Mouse (Mus musculus) C2C12 (cell line): ENCODE measurements around the gene Elf1. TPM values are rescaled to one million over a fixed set of nuclear protein-coding genes. Genes with fewer than 3 reads are reported as not detected.

ENCODE experiments used
- H3K27me3 ChIP-seq: one replicate; pipeline ENCODE4 v1.6.1; 2011; ENCODE audit not compliant: control insufficient read depth, insufficient read depth, insufficient read length
- H3K36me3 ChIP-seq: one replicate; pipeline ENCODE4 v1.6.1; 2011; ENCODE audit not compliant: control insufficient read depth, insufficient read depth
- H3K4me3 ChIP-seq: one replicate; pipeline ENCODE4 v1.5.1; 2011; ENCODE audit warnings: mild to moderate bottlenecking, control low read depth; ENCODE audit not compliant: poor library complexity, insufficient read depth, severe bottlenecking
- H3K79me2 ChIP-seq: one replicate; pipeline ENCODE4 v1.6.1; 2011; ENCODE audit not compliant: control insufficient read depth, insufficient read depth
- H3K79me3 ChIP-seq: one replicate; pipeline ENCODE4 v1.6.1; 2011; ENCODE audit warnings: low read depth, control low read depth
- H3ac ChIP-seq: one replicate; pipeline ENCODE3; 2011; ENCODE audit warnings: low read depth; ENCODE audit not compliant: control insufficient read depth, insufficient read length
- CEBPB ChIP-seq: IDR thresholded peaks from one replicate; pipeline ENCODE4 v1.6.1; 2011; ENCODE audit warnings: low read depth, mild to moderate bottlenecking, control low read depth, moderate library complexity
- CTCF ChIP-seq: IDR thresholded peaks from one replicate; pipeline ENCODE4 v1.5.1; 2011; ENCODE audit not compliant: control insufficient read depth, insufficient read depth, insufficient read length
- FOSL1 ChIP-seq: IDR thresholded peaks from one replicate; pipeline ENCODE4 v1.8.0; 2011; ENCODE audit warnings: mild to moderate bottlenecking, low read length; ENCODE audit not compliant: poor library complexity, insufficient read depth, severe bottlenecking
- MAX ChIP-seq: IDR thresholded peaks from one replicate; pipeline ENCODE4 v1.6.1; 2011; ENCODE audit warnings: mild to moderate bottlenecking, control low read depth
- MYOD1 ChIP-seq: IDR thresholded peaks from one replicate; pipeline ENCODE4 v1.6.1; 2011; ENCODE audit warnings: low read depth; ENCODE audit not compliant: control insufficient read depth, insufficient read length
- MYOG ChIP-seq: IDR thresholded peaks from one replicate; pipeline ENCODE4 v1.6.1; 2011; ENCODE audit not compliant: control insufficient read depth, insufficient read length; ENCODE audit errors: extremely low read depth
- USF1 ChIP-seq: IDR thresholded peaks from one replicate; pipeline ENCODE4 v1.6.1; 2011; ENCODE audit warnings: low read depth, mild to moderate bottlenecking, control low read depth, moderate library complexity
- polyA plus RNA-seq: library from polyadenylated mRNA; unstranded; fragments of >200 nt; fragmentation: generic; extraction: Trizol; gene quantifications from one replicate; pipeline ENCODE4 v1.2.1, GENCODE M21; 2012; ENCODE audit warnings: missing spikeins

The Elf1 gene
- polyA plus RNA-seq, 1 experiment = 3.4 TPM

DNA sequence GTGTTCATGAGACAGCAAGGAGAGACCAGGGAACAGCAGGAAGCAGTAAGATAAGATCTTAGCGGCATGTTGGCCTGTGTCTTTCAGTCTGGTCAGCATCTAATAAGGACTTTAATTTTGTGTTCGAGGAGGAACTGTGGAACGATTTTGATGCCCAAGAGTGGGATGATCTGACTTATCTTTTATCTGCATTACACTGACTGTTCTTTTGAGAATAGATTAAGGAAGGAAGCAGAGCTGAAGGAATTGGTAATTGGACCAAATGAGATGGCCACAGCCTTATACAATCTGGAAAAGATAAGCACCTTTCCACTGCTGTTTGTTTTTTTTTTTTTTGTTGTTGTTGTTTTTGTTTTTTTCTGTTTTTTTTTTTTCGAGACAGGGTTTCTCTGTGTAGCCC, 19.8 kb downstream of the Elf1 start:
- TF ChIP-seq CTCF (no peak), USF1 (no peak), CEBPB (no peak), FOSL1 (no peak), MAX (no peak), MYOG (no peak)
- H3K79me2 ChIP-seq = no peaks in the 10 kb centered on the region
- H3K4me3 ChIP-seq = no peak overlapping the region
- H3K27me3 ChIP-seq = no peaks in the 10 kb centered on the region
- H3K79me3 ChIP-seq = peaks cover 4% of the 10 kb centered on the region
- H3K36me3 ChIP-seq = no peaks in the 10 kb centered on the region
- H3ac ChIP-seq = no peak overlapping the region

DNA sequence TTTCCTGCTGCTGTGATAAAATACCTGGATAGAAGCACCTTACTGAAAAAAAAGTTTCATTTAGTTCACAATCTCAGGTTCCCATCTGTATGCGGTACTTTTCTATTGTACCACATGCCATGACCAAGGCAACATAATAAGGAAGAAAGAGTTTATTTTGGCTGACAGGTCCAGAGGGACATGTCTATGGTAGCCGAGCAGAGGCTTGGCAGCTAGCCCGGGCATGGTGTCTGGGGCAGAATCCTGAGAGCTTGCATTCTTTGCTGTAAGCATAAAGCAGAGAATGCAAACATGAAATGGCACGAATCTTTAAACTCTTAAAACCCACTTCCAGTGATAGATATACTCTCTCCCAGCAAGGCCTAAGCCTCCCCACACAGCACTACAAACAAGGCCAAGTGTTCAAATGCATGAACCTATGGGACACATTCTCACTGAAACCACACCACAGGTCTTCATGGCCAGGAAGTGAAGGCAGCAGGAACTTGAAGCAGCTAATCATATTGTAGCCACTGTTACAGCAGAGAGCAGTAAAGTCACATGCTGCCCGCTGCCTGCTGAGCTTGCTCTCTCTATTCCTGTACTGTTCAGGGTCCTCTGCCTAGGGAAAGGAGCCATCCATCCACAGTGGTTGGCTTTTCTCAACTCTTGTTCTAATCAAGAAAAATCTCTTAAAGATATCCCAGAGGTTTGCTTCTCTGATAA, 22.5 kb downstream of the Elf1 start:
- H3ac ChIP-seq = no peak overlapping the region
- no peaks in the 10 kb centered on the region for H3K79me2 ChIP-seq

DNA sequence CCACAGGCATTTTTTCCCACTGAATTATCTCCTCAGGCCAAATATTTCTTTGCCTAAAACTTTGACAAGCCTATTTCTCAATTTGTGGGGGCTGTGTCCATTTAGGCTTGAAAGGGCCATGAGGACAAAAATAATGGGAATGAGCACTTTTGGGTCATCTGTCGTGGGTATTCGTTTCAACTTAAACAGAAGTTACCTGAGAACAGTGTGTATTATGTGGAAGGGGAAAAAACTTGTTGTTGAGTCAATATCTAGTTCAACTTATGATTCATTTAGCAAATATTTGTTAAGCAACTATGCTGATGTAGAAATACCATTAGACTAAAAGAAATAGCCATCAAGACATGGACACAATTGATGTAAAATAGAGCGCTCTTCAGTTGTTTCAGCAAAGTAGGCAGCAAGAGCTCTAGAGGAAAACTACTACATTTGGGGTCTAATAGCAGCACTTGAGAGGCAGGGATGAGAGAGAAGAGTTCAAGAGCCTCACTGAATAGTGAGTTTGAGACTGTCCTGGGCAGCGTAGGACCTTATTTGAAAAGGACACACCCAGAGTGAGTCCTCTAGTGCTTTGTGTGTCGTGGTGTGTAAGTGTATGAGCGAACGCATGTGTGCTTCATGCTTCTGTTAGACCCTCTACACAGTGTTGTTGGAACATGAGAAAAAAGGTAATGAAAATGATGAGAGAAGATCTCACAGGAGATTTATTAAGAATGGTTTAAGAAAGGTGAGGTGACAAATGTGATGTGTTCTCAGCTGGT, 23.4 kb downstream of the Elf1 start:
- Histone ChIP-seq H3K79me2 (no peaks in the 10 kb centered on the region), H3K79me3 (peaks cover 1% of the 10 kb centered on the region), H3K36me3 (no peaks in the 10 kb centered on the region), H3ac (no peak overlapping the region), H3K4me3 (no peak overlapping the region), H3K27me3 (no peaks in the 10 kb centered on the region)
- TF ChIP-seq MAX = no peak
- no peak for TF ChIP-seq MYOG
- TF ChIP-seq USF1 = no peak
- no peak for TF ChIP-seq CEBPB
- no peak for TF ChIP-seq MYOD1
- no peak for TF ChIP-seq FOSL1
- no peak for TF ChIP-seq CTCF

More for the DNA sequence above, 22.5 kb downstream of the Elf1 start:
- no peaks in the 10 kb centered on the region for H3K27me3 ChIP-seq
- no peaks in the 10 kb centered on the region for H3K36me3 ChIP-seq
- no peak overlapping the region for H3K4me3 ChIP-seq
- H3K79me3 ChIP-seq = peaks cover 1% of the 10 kb centered on the region
- TF ChIP-seq MAX = no peak

- H3ac ChIP-seq = no peak overlapping the region
- H3K4me3 ChIP-seq = no peak overlapping the region
- H3K27me3 ChIP-seq = no peaks in the 10 kb centered on the region
- no peaks in the 10 kb centered on the region for H3K79me2 ChIP-seq
- H3K79me3 ChIP-seq = no peaks in the 10 kb centered on the region
- TF ChIP-seq MAX = no peak
- TF ChIP-seq MYOG = no peak
- no peak for TF ChIP-seq MYOD1
- no peak for TF ChIP-seq CEBPB
- TF ChIP-seq FOSL1 = no peak
- no peak for TF ChIP-seq USF1
- TF ChIP-seq CTCF = no peak
- H3K36me3 ChIP-seq = no peaks in the 10 kb centered on the region
These were observed 25.2 kb downstream of the Elf1 start for GRCm38 (mm10) chr14:79506207-79506606.

GRCm38 (mm10) chr14:79507846-79508245, 26.9 kb downstream of the Elf1 start:
- H3K79me3 ChIP-seq = no peaks in the 10 kb centered on the region
- no peaks in the 10 kb centered on the region for H3K36me3 ChIP-seq
- TF ChIP-seq MYOG (no peak), CEBPB (no peak), MAX (no peak), MYOD1 (no peak), USF1 (no peak), FOSL1 (no peak), CTCF (no peak)

More at GRCm38 (mm10) chr14:79507846-79508245, 26.9 kb downstream of the Elf1 start:
- H3ac ChIP-seq = no peak overlapping the region
- H3K4me3 ChIP-seq = no peak overlapping the region
- H3K79me2 ChIP-seq = no peaks in the 10 kb centered on the region
- H3K27me3 ChIP-seq = no peaks in the 10 kb centered on the region
